Mouse (Mus musculus) kidney, adult 2 months (tissue): Measurements from ENCODE around the gene Atad5. TPM values are rescaled to one million over a fixed set of nuclear protein-coding genes. Genes with fewer than 3 reads are reported as not detected.
A peak's percentile ranks its signal among the peaks of the same experiment; 100 is the strongest.
"Not testable (repeated sequence)": the region's sequence is repeated elsewhere in the genome, so short reads cannot be mapped to it uniquely, and the experiment has no call there.

Source experiments
- DNase-seq: peaks from one replicate; pipeline ENCODE4 v3.0.0; 2021
- H3K27ac ChIP-seq: fragments of 200-500 bp; 2 replicates; pipeline ENCODE4 v1.5.1; 2012; ENCODE audit warnings: low read depth, low read length, control low read depth, inconsistent platforms; ENCODE audit not compliant: insufficient read depth
- H3K27me3 ChIP-seq: fragments of 200-500 bp; replicated peaks from 2 replicates; pipeline ENCODE4 v1.6.1; 2012; ENCODE audit warnings: mild to moderate bottlenecking, moderate library complexity, low read length, inconsistent platforms; ENCODE audit not compliant: control insufficient read depth, insufficient read depth
- H3K36me3 ChIP-seq: fragments of 200-500 bp; 2 replicates; pipeline ENCODE4 v1.6.1; 2012; ENCODE audit warnings: mild to moderate bottlenecking, moderate library complexity, low read length, inconsistent platforms; ENCODE audit not compliant: control insufficient read depth, insufficient read depth
- H3K4me1 ChIP-seq: fragments of 200-500 bp; 2 replicates; pipeline ENCODE4 v1.6.1; 2011; ENCODE audit warnings: low read length; ENCODE audit not compliant: control insufficient read depth, insufficient read depth
- H3K4me3 ChIP-seq: fragments of 200-500 bp; 2 replicates; pipeline ENCODE4 v1.5.1; 2011; ENCODE audit warnings: mild to moderate bottlenecking, low read depth, low read length, control low read depth; ENCODE audit not compliant: insufficient read depth
- CTCF ChIP-seq: fragments of 200-500 bp; conservative IDR thresholded peaks from 2 replicates; pipeline ENCODE4 v1.5.1; 2011; ENCODE audit warnings: low read depth, mild to moderate bottlenecking, control low read depth, low read length, moderate library complexity, mixed read lengths; ENCODE audit not compliant: insufficient read depth, insufficient read length
- POLR2A ChIP-seq: fragments of 200-500 bp; IDR thresholded peaks from one replicate; pipeline ENCODE4 v1.6.1; 2011; ENCODE audit warnings: low read depth, low read length, control low read depth
- WGBS: fragments of 180-500 bp; shearing (Covaris S2); methylation state at CpG from one replicate; pipeline ENCODE4 v1.1.7; 2018; 5-methylcytosine and 5-hydroxymethylcytosine counted together
- polyA plus RNA-seq: library from polyadenylated mRNA; depleted of rRNA; stranded (reverse); fragments of >200 nt; gene quantifications from 2 replicates; pipeline ENCODE4 v1.2.3, GENCODE M21; 2012

Atad5 gene
- polyA plus RNA-seq, 1 experiment, result 0.25 TPM

DNA sequence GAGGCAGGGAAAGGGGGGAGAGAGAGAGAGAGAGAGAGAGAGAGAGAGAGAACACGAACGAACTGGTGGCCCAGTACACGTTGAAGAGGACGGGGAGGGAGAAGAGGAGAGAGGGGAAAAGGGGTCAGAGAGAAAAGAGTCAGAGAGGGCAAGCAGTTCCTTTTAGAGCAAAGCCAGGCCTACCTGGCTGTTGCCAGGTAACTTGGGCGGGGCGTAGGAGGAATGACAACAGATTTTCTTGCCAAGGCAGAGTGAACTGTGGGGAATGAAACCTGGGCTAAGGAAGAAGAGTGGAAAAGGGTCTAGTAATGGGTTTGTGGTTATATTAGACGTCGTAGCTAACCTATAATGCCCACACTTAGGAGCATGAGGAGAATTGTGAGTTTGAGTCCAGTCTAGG, 53.7 kb downstream of the Atad5 start:
- 46% methylated on average over 8 of the region's 8 CpGs for WGBS
- no peak for TF ChIP-seq POLR2A
- TF ChIP-seq CTCF, result no peak
- no peaks in the 10 kb centered on the region for H3K27me3 ChIP-seq
- no peak for DNase-seq
- peak overlapping the region; percentile 74; the same call in 1 of the 2 replicates for H3K27ac ChIP-seq
- H3K4me3 ChIP-seq, result peak overlapping the region; percentile 26
- no peaks in the 10 kb centered on the region for H3K36me3 ChIP-seq
- peaks cover 14% of the 10 kb centered on the region for H3K4me1 ChIP-seq

DNA sequence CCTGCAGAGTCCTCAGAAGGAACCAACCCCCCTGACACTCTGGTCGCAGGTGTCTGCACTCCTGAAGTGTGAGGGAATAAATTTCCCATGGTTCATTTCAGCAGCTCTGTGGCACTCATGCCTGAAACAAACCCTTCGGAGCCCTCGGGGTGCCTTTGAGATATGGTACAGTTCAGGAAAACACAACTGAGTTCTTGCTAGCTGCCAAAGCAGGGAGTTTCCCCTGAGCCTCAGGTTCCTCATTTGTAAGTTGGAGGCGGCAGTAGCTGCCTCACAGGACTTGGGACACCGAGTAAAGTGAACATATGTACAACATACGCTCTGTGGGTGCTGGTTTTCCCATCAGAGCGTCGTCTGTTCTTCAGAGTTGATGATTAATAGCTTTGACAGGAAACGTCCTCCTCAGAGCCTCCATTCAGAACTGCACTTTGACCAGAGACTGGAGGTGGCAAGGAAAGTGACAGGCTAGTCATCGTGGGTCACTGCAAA, 56.6 kb downstream of the Atad5 start:
- WGBS, result 8% methylated on average over 10 of the region's 10 CpGs
- Histone ChIP-seq H3K27me3 (no peaks in the 10 kb centered on the region), H3K36me3 (no peaks in the 10 kb centered on the region), H3K27ac (peak overlapping the region; percentile 85), H3K4me3 (no peak overlapping the region), H3K4me1 (peaks cover 14% of the 10 kb centered on the region)
- no peak for TF ChIP-seq CTCF
- no peak for TF ChIP-seq POLR2A
- DNase-seq, result peak; percentile 86

DNA sequence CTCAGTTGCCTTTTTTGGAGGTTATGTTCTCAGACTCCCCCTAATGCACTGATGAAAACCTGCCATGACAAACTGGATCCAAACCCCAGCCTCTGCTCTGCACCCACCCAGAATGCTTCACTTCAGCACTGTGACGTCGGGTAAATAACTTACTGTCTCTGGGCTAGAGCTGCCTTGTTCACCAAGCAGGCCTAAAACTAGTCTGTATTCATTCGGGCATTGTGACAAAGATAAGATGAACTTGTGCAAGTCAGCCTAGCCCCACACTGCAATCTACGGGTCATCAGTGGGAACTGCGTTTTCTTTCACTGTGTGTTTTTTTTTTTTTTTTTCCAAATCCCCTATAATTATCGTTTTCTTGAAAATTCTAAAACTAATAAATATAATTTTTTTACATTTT, 58.5 kb downstream of the Atad5 start:
- H3K27me3 ChIP-seq, result no peaks in the 10 kb centered on the region
- peaks cover 12% of the 10 kb centered on the region for H3K4me1 ChIP-seq
- no peak overlapping the region for H3K4me3 ChIP-seq
- peak overlapping the region; percentile 77 for H3K27ac ChIP-seq
- peak; percentile 41 for DNase-seq
- no peaks in the 10 kb centered on the region for H3K36me3 ChIP-seq
- WGBS, result 68% methylated on average over 6 of the region's 6 CpGs
- TF ChIP-seq CTCF (no peak), POLR2A (no peak)

DNA sequence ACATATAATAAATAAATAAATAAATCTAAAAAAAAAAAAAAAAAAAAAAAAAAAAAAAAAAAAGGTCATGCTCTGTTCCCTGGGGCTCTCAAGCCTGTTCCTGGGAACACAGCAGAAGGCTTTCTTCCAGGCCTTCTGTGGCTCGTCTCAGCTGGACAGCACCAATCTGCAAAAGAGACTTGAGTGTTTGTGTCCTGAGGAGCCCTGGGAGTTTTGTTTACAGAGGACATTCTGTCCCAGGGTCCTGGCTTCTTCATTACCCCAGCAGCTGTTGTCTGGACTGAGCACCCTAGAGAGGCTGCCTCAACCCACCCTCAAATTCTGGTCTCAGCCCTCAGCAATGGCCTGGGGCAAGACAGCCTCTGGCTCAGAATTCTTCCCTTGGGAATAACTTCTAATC, 59.1 kb downstream of the Atad5 start:
- Histone ChIP-seq H3K4me1 (peaks cover 9% of the 10 kb centered on the region), H3K27me3 (no peaks in the 10 kb centered on the region), H3K27ac (no peak overlapping the region), H3K4me3 (no peak overlapping the region), H3K36me3 (no peaks in the 10 kb centered on the region)
- whole genome bisulfite sequencing, result 32% methylated on average over 1 of the region's 1 CpGs
- TF ChIP-seq CTCF (no peak), POLR2A (no peak)
- DNase-seq, result peak; percentile 75

DNA sequence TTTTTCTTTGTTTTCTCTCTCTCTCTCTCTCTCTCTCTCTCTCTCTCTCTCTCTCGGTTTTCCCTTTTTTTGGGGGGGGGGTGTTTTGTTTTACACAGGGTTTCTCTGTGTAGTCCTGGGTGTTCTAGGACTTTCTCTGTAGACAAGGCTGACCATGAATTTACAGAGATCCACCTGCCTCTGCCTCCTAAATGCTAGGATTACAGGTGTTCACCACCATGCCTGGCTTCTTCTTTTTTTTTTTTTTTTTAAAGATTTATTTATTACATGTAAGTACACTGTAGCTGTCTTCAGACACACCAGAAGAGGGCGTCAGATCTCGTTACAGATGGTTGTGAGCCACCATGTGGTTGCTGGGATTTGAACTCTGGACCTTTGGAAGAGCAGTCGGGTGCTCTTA, 59.8 kb downstream of the Atad5 start:
- H3K27me3 ChIP-seq, H3K36me3 ChIP-seq, DNase-seq, H3K27ac ChIP-seq, H3K4me3 ChIP-seq: not testable (repeated sequence)
- WGBS, result 65% methylated on average over 4 of the region's 4 CpGs
- H3K4me1 ChIP-seq, result peaks cover 13% of the 10 kb centered on the region

- 81% methylated on average over 8 of the region's 8 CpGs for WGBS
- Histone ChIP-seq H3K27ac (peak overlapping the region; percentile 39), H3K4me1 (peaks cover 13% of the 10 kb centered on the region), H3K36me3 (no peaks in the 10 kb centered on the region), H3K27me3 (no peaks in the 10 kb centered on the region), H3K4me3 (no peak overlapping the region)
- peak; percentile 51 for DNase-seq
- TF ChIP-seq POLR2A (no peak), CTCF (no peak)
These were observed 60.3 kb downstream of the Atad5 start for GRCm38 (mm10) chr11:80149412-80150023.

GRCm38 (mm10) chr11:80150566-80150965, 61.4 kb downstream of the Atad5 start:
- 64% methylated on average over 5 of the region's 5 CpGs for WGBS

GRCm38 (mm10) chr11:80151541-80151940, 62.3 kb downstream of the Atad5 start:
- Histone ChIP-seq H3K4me3 (no peak overlapping the region), H3K27me3 (no peaks in the 10 kb centered on the region), H3K36me3 (no peaks in the 10 kb centered on the region), H3K4me1 (peaks cover 6% of the 10 kb centered on the region; the same call in 1 of the 2 replicates), H3K27ac (no peak overlapping the region)
- no peak for DNase-seq
- WGBS, result 38% methylated on average over 2 of the region's 2 CpGs
- no peak for TF ChIP-seq CTCF
- TF ChIP-seq POLR2A, result no peak

More at GRCm38 (mm10) chr11:80150566-80150965, 61.4 kb downstream of the Atad5 start:
- Histone ChIP-seq H3K4me3 (no peak overlapping the region), H3K36me3 (no peaks in the 10 kb centered on the region), H3K27me3 (no peaks in the 10 kb centered on the region), H3K27ac (no peak overlapping the region), H3K4me1 (peaks cover 12% of the 10 kb centered on the region)
- DNase-seq, result no peak
- TF ChIP-seq POLR2A (no peak), CTCF (no peak)
